Mouse (Mus musculus) brain, embryonic 14.5 days (tissue): ENCODE measurements around the gene Fam104a.
A peak's percentile ranks its signal among the peaks of the same experiment; 100 is the strongest.

Source experiments
- CTCF ChIP-seq: fragments of 200-500 bp; IDR thresholded peaks from 2 replicates; pipeline ENCODE4 v1.5.1; 2012; ENCODE audit warnings: inconsistent platforms, mild to moderate bottlenecking, moderate library complexity, borderline replicate concordance; ENCODE audit not compliant: insufficient read depth, insufficient read length; ENCODE audit errors: extremely low read depth
- POLR2A ChIP-seq: fragments of 200-500 bp; IDR thresholded peaks from 2 replicates; pipeline ENCODE4 v1.6.1; 2012; ENCODE audit warnings: mild to moderate bottlenecking, inconsistent platforms, borderline replicate concordance; ENCODE audit not compliant: poor library complexity, insufficient read depth, insufficient read length, severe bottlenecking; ENCODE audit errors: extremely low read depth

GRCm38 (mm10) chr11:113648152-113648551, 35.8 kb downstream of the Fam104a start:
- peak; percentile 98 for TF ChIP-seq CTCF
- no peak for TF ChIP-seq POLR2A
